Mouse (Mus musculus) hematopoietic stem cell, adult 5-6 weeks (primary cell): ENCODE results near the gene Nup62. TPM values are rescaled to one million over a fixed set of nuclear protein-coding genes. Genes with fewer than 3 reads are reported as not detected.

Experiments used
- ATAC-seq, 2 experiments: fragments of 125-278 bp in 1 of 2; replicated peaks in 1 of 2; 2 replicates each; pipeline ENCODE4 v1.8.0; 2016 to 2017; ENCODE audit warnings: inconsistent platforms in 2 of 2, mild to moderate bottlenecking in 2 of 2, moderate number of reproducible peaks in 2 of 2, low read depth in 1 of 2, moderate TSS enrichment in 1 of 2; ENCODE audit not compliant: low FRiP score in 2 of 2, poor library complexity in 2 of 2, severe bottlenecking in 2 of 2, insufficient read depth in 1 of 2, low TSS enrichment in 1 of 2
- total RNA-seq: library from RNA; stranded (forward); fragments of 172-1452, 232-1000 nt; gene quantifications from 2 replicates; pipeline ENCODE4 v1.2.3, GENCODE M21; 2017

Nup62 gene
- total RNA-seq, 1 experiment from 2014 or later, result 114 TPM

DNA sequence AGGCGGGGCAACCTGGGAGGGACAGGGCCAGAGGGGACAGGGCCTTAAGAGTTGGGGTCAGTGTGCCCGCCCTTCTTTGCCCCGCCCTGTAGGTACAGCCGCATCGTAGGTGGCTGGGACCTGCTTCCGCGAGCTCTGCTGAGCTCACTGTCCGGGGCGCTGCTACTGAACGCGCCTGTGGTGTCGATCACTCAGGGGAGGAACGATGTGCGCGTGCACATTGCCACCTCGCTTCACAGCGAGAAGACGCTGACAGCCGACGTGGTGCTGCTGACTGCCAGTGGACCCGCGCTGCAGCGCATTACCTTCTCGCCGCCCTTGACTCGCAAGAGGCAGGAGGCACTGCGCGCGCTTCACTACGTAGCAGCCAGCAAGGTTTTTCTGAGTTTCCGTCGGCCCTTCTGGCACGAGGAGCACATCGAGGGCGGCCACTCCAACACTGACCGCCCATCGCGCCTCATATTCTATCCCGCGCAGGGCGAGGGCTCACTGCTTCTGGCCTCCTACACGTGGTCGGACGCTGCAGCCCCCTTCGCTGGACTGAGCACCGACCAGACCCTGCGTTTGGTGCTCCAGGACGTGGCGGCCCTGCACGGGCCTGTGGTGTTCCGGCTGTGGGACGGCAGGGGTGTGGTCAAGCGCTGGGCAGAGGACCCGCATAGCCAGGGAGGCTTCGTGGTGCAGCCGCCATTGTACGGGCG, 23.8 kb downstream of the Nup62 start:
- ATAC-seq, result peak; percentile 43 to 48

DNA sequence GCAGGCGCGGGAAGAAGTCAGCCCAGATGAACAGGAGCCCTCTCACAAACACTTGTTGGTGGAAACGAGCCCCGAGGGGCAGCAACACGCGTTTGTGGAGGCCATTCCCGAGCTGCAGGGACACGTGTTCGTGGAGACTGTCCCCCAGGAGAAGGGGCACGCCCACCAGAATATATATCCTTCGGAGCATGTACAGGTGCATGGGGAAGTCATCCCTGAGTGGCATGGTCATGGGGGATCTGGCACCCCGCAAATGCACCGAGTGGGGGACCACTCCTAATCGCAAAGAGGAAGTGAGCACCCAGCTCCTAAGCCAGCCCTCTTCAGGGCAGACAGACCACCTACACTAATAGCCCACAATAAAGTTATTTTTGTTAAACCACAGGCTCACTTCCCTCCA, 24.5 kb downstream of the Nup62 start:
- ATAC-seq, result peak; percentile 8 to 18; a peak in 1 of 4 replicates

DNA sequence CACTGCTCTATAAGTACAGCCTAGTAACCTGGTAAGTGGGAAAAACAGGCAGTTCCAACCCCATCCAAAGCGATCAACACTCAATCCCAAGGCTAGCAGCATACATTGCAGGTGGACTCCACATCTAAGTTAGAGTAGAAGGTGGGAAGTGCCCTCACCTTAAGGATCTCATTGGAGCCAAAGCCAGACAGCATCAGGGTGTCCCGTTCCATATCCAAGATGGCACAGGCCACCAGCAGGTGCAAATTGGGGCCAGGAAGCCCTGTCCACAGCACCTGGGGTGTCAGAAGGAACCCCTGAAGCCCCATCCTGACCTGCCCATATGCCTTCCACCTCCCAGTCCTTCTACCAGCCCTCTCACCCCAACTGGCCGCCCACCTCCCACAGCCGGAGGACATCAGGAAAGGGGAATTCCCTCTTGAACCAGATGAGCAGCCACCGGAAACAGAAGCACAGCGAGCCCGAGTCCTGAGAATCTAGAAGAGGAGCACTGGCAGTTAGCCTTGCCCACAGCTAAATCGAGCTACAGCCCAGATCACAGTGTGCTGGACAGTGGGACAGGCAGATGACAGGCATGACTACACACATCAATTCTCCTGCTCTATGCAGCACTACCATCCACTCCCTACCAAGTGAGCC, 26.1 kb downstream of the Nup62 start:
- ATAC-seq, result no peak

GRCm38 (mm10) chr7:44845006-44845405, 29.1 kb downstream of the Nup62 start:
- no peak for ATAC-seq

- ATAC-seq, result no peak
Measured at GRCm38 (mm10) chr7:44846804-44847203, 30.9 kb downstream of the Nup62 start.

DNA sequence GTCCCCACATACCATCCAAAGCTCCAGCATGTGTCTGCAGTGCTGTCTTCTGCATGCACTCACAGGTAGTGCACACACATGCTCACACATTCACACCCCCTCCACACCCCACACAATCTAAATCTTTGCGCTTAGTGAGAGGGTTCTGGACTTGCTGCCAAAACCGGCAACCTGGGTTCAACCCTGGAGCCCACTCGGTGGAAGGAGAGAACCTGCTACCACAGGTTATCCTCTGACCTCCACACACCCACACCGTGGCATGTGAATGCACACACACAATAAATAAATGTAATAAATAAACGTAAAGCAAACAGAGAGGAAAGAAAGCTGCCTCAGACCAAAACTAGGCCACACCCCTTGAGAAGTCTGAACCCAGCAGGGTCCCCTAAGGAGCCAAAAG, 31.9 kb downstream of the Nup62 start:
- no peak for ATAC-seq

- peak; percentile 70 to 80 for ATAC-seq
Measured at GRCm38 (mm10) chr7:44848561-44849415, 32.9 kb downstream of the Nup62 start, which contains the start of the genes Akt1s1 and Tbc1d17. Akt1s1 (plus strand) TSS chr7:44848991. Tbc1d17 (minus strand) TSS chr7:44849079.

DNA sequence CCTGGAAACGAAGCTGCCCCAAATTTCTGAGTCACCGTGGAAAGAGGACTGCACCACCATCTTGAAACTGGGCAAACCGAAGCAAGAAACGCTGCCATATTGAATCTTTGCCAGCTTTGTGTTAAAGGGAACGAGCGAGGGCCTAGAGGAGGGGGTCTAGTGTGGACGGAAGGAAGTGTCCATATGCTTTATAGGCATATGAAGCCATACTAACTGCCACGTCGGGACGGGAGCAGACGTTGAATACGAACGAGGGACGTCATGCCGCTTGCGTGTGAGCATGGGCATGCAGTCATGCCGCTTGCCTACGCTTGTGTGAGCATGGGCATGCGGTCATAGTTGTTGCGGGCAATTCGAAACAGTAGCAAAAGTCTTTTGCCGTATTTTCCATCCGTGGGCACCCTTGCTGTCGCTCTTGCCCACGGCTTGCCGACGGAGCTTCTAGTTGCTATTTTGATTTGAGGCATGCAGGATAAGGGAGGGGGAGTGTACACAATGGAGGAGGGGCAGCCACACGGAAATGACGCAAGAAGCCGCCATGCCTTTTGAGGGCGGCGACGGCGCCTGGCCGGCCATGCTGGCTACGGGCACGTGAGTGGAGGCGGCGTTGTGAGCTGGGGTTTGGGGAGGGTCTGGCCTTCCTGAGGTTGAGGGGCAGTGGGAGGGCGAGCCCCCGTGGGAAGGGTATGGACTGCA, 33.7 kb downstream of the Nup62 start:
- ATAC-seq, result peak; percentile 46 to 54

GRCm38 (mm10) chr7:44850146-44850545, 34.3 kb downstream of the Nup62 start:
- ATAC-seq, result no peak

DNA sequence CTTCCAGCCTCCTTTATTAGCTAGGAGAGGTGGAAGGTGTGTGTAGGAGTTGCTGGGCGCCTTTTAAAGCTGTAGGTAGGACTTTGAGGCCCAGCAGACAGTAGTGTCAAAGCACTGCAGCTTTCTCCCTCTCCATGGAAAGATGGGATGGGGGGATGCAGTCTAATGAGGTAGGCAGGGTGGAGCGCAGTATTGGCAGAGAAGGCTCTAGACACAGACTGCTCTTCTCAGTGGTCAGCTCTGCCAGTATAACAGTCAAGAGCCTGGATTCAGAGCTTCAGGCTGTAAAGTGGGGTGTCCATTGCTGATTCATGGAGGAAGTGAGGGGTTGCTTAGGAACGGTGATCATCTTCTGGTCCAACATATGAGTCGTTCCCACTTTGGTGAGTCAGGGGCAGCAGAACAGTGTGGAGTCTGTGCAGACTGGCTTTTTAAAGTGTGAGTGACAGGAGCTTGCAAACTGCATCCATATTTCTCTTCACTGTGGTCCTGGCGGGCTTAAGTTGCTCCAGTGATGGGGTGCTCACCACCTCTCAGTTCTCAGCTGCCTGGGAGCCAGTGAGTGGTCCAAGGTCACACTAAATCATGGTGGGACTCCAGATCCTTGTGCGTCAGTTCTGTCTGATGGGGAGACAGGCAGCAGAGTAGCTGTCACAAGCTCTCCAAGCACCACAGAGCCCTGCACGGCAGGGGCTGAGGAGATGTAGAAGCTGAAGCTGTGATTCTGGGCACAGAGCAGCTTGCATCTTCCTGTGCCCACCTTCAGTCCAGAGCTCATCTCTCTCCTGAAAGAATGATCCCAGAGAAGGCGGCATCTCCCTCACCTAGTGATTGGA, 35.1 kb downstream of the Nup62 start:
- no peak for ATAC-seq

DNA sequence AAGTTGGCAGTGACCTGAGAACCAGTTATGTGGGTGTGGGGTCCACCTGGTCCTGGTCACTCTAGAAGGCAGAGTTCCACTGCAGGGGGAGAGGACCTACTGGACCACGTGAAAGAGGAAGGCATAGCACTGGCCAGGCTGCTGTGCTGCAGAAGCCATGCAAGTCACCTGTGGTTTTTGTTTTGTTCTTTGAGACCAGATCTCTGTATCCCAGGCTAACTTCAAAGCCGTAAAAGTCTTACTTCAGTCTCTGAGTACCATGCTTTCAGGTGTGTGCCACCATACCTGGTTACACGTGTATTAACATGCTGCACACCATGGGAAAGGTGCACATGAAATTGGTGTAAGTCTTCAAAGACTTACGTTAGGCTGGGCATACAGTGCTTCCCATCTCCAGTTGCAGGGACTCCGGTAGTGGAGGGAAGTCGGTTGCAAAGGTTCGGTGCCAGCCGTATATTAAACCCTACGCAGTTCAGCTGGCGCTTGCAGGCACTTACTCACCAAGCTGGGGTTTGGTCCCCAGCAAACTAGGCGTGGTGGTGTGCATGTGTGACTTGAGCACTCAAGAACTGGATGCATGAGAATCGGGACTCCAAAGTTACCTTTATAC, 35.8 kb downstream of the Nup62 start:
- no peak for ATAC-seq

DNA sequence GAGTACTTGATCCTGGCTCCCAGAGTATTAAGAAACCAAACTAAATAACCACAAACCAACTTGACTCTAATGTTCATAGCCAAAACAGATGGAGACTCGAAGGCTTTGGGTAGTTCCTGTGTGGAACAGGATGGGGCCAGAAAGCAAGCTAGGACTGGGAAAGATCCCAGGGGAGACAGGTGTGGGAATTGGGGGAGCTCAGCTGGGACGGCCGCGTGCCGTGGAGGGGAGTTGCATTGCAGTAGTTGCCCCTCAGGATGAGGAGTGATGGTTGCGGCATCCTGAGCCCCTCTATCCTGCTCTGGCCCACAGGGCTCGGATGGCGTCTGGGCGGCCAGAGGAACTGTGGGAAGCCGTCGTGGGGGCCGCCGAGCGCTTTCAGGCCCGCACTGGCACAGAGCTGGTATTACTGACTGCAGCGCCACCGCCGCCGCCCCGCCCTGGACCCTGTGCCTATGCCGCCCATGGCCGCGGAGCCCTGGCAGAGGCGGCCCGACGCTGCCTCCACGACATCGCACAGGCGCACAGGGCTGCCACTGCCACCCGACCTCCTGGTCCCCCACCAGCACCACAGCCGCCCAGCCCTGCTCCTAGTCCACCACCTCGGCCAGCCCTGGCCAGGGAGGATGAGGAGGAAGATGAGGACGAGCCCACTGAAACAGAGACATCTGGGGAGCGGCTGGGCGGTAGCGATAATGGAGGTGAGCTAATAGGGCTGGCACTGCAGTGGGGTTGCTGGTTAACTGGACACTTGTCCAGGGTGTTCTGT, 36.6 kb downstream of the Nup62 start:
- ATAC-seq, result no peak

DNA sequence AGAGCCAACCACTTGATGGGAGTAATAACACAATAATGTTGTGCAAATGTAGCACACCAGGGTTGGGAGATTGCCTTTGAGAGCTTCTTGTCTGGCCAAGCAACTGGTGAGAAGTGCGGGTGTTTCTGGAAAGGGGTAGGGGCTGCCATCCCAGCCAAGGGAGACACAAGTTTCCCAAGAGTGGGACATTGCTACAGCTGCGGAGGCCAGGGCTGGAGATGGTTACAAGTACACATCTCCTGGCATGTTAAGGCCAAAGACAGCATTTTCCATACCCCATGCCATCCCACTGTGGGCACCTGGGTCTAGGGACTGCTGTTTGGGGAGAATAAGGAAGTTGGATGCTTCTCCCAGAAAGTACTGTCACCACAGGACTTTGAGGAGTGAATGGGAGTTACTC, 37.2 kb downstream of the Nup62 start:
- ATAC-seq, result no peak

DNA sequence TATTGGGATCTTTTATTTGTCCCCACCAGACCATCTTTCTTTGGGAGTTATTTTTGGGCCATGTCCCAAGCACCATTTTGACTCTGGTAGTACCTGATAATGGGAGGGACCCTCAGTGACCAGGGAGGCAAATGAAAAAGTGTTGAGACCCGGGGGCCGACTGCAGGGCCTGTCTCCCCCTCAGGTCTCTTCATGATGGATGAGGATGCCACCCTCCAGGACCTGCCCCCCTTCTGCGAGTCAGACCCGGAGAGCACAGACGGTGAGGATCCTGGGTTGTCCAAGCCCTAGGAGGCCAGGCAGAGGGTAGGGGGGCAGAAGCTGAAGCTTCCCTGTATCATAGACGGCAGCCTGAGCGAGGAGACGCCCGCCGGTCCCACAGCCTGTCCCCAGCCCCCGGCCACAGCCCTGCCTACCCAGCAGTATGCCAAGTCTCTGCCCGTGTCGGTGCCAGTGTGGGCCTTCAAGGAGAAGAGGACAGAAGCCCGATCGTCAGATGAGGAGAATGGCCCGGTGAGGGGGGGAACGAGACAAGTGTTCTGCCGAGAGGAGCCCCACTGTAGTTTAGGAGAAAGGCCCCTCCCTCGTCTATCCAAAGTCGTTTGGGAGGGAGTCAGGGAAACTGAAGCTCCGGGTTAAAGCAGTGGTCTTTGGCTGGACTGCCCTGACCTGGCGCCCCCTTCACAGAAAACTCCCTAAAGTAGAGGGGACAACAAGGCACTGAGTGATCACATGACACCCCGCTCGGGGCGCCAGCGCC, 37.9 kb downstream of the Nup62 start:
- no peak for ATAC-seq

GRCm38 (mm10) chr7:44854356-44855031, 38.6 kb downstream of the Nup62 start:
- peak; percentile 32 to 46 for ATAC-seq
